Mouse (Mus musculus): ENCODE results near the gene Mmp9.

The Mmp9 gene

GRCm38 (mm10) chr2:164940140-164940830, at the start of gene Mmp9:
Gene Mmp9, plus strand, starts transcription at chr2:164940780.
- peak; percentile 61 for DNase-seq (ENCODE audit: low spot score)

- no peak for DNase-seq (ENCODE audit: low spot score)
These were observed 49.3 kb upstream of the Mmp9 start for GRCm38 (mm10) chr2:164891056-164891834.

- DNase-seq (ENCODE audit: low spot score): no peak
These were observed 48.5 kb upstream of the Mmp9 start for GRCm38 (mm10) chr2:164891908-164892695.

DNA sequence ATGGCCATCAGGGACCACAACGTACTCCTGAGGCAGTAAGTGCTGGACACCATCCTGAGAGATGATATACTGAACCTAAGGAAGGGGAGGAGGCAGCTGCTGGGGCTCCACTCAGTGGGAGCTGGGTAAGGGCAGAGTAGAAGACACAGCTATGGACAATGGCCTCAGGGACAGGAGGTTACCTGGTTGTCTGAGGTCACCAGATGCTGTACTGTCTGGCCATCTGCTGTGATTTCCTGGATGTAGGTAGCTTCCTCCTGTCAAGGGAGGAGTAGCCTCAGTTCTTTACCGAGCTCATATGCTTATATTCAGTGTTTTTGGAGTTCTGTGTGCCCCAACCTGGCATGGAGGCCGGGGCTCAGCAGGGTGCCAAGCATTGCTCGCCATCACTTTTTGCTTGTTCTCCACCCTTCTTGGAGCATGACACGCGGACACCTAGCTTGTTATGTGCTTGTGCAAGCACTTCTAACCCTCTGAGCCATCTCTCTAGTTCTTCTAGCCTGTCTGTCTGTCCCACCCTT, 47.8 kb upstream of the Mmp9 start:
- DNase-seq (ENCODE audit: low spot score): no peak

- DNase-seq (ENCODE audit: low spot score): no peak
These were observed 46.5 kb upstream of the Mmp9 start for GRCm38 (mm10) chr2:164894048-164894447.

DNA sequence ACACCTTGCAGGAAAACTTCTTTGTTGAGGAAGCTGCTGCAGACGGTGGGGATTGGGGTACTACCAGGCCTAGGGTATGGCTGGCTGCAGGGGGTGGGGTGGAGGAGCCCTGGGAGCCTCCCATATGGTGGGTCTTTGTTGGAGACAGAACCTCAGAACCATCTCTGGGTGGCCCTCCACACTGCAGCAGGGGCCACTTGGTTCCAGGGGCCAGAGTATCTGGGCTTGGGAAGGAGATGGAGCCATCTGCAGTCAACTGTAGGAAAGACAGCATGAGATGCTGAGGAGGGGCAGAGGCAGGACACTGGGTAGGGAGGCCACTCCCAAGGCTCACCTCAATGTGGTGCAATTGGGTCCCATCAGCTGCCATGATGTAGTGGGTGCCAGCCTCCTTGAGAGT, 45.9 kb upstream of the Mmp9 start:
- DNase-seq (ENCODE audit: low spot score): no peak

DNA sequence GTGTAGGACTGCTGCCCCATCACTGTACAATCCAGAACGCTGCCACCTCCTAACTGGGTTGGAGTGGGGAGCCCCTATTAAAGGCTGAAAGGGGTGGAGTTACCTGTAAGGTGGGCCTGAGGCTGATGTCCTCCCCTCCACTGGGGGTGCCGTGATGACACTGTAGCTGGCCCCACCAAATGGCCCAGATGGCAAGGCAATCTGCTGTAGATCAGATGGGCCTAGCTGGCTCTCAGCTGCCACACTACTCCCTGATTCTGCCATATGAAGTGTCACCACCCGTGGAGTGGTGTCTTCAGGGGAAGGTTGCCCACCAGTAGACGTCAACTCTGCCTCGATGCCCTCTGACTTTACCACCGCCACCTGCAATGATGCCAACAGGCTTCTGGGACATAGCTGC, 44.7 kb upstream of the Mmp9 start:
- DNase-seq (ENCODE audit: low spot score): no peak

GRCm38 (mm10) chr2:164898008-164898407, 42.6 kb upstream of the Mmp9 start:
- no peak for DNase-seq (ENCODE audit: low spot score)

- DNase-seq (ENCODE audit: low spot score): no peak
These were observed 41.5 kb upstream of the Mmp9 start for GRCm38 (mm10) chr2:164899034-164899433.

DNA sequence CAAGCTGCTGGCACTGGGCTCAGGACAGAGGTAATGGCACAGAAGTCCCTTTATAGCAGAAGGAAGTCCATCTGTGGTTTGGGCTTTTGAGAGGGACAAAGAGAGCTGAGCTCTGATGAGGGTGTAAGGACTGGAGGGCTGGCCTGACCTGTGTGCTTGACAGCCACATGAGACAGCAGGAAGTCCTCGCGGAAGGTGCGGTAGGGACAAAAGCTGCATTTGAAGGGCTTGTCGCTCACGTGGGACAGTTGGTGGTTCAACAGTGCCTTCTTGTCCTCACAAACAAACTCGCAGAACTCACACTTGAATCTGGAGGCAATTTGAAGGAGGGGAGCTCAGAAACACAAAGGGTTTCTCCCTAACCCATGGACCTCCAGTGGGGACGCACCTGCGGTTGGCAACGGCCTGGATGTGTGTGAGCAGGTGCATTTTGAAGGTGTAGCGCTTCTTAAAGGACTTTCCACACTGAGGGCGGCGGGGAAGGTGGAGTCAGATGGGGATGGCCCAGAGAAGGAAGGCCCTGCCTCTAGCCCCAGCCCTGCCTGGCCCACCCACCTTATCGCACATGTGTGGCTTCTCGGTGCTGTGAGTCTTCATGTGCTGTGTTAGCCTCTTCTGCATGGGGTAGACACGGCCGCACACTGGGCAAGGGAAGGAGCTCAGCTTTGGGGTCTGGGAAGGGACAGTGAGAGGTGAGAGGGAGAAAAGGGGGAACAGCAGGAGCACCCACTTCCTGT, 40.7 kb upstream of the Mmp9 start:
- DNase-seq (ENCODE audit: low spot score): no peak

GRCm38 (mm10) chr2:164901380-164901779, 39.2 kb upstream of the Mmp9 start:
- DNase-seq (ENCODE audit: low spot score): no peak

DNA sequence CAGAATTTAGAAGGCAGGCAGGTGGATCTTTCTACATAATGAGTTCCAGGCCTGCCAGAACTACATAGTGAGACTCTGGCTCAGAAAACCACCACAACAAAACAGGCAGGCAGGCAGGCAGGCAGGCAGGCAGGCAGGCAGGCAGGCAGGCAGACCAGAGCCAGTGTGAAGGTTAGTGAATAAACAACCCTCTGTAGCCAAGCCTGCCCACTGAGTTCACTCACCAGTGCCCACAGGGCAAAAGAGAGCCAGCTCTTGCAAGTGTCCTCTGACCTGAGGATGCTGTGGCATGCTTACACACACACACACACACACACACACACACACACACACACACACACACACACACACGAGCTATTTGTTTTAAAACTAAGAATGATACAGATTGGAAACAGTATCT, 37.1 kb upstream of the Mmp9 start:
- DNase-seq (ENCODE audit: low spot score): no peak

- no peak for DNase-seq (ENCODE audit: low spot score)
These were observed 34.5 kb upstream of the Mmp9 start for GRCm38 (mm10) chr2:164906071-164906470.

- no peak for DNase-seq (ENCODE audit: low spot score)
These were observed 33.1 kb upstream of the Mmp9 start for GRCm38 (mm10) chr2:164907511-164907910.

DNA sequence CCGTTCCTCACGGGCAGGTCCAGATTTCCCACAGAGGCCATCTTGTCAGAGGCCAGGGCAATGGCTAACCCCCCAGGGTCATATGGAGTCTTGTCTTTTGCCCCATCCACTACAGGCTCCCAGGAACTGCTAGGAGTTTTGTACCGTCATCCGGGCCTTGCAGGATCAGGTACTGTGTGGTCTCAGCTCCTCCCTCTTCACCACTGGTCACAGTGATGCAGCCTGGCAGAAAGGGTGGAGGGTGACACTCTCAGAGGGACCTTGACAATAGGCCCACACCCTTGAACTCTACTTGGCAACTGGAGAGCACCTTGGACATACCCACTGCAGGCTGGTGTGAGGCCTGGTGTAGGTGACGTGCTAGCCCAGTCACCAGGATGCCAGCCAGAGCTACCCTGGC, 32.6 kb upstream of the Mmp9 start:
- DNase-seq (ENCODE audit: low spot score): no peak

GRCm38 (mm10) chr2:164909100-164909499, 31.5 kb upstream of the Mmp9 start:
- no peak for DNase-seq (ENCODE audit: low spot score)

DNA sequence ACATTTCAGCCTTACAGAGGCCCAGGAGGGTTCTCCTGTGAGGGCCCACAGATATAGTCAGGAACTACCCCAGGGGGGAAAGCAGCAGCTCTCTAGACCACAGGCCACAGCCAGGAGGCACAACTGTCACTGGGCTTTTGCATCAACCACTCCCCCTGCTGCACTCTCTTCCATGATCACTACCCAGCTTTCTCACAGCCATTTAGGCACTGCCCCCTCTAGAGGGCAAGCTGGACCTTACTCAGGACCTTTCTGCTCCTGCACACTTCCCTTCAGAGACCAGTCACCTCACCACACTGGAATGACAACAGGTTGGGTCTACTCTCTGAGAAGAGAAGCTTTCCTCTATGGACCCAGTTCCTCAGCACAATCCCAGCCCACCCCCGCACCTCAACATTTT, 31.0 kb upstream of the Mmp9 start:
- peak; percentile 68 for DNase-seq (ENCODE audit: low spot score)

- peak; percentile 22 for DNase-seq (ENCODE audit: low spot score)
These were observed 30.1 kb upstream of the Mmp9 start for GRCm38 (mm10) chr2:164910360-164911061.

DNA sequence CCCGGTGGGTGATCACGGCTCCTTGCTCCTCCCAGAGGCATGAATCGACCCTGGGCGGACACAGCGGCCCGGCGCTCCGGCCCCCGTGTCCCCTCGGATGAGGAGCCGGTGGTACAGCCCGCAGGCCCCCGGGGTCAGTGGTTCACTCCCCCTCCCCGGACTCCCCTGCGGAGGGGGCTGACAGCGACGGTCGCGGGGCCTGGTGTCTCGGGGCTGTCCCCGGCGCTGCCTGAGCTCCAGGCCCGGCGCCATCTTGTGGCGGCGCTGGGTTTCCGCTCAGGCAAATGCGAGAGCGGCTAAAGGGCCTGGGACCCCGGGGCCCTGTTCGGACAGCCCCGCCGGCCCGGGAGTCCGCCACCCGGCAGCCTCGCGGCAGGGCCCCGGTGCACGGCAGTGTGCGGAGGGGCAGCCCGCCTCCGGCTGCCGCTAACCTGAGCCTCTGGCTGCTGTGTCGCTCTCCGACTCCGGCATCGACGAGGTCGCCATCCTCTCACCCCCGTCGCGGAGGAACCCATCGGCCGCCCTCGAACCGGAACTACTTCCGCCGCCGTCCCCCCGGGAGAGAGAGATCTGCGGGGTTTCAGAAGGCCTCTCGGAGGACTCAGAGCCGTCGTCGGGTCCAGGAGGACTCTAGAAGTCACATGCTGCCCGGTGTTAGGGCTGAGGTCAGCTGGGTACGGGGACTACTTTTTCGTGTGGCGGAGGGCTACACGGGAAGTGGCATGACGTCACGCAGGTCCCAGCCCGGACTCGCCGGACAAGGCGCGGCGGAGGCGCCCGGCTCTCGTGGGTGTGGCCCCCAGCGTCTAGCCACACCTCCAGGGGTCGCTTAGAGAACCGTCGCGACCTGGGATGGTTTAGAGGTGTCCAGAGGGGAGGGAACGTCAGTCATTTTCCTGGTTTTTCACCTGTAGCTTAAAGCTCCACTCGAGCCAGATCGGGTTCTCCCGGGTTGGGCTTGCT, 29.2 kb upstream of the Mmp9 start, which contains the start of gene Zfp335:
Zfp335 (minus strand) TSS at position 672 of the 963 bp plus-strand sequence.
- peak; percentile 95 for DNase-seq (ENCODE audit: low spot score)

GRCm38 (mm10) chr2:164912151-164912550, 28.4 kb upstream of the Mmp9 start:
- no peak for DNase-seq (ENCODE audit: low spot score)

Measured in embryo, embryonic 10.5 days (tissue).